In genomic region chr7:127437724-127438123, GRCm38 (mm10) we compare ENCODE assay signal across 11 mouse cellular contexts. TPM values are rescaled to one million over a fixed set of nuclear protein-coding genes. Genes with fewer than 3 reads are reported as not detected.
DNase-seq lines count a peak whose midpoint lies in the region; ATAC-seq and TF ChIP-seq lines count a peak whose summit lies in the region.
"Had no signal": no experiment of that assay in that cellular context is flagged by ENCODE, and none has a peak within 500 bp of the region (broad histone marks: within the 10 kb centered on the region; RNA-seq: fewer than 3 reads in every experiment).

No protein-coding gene starts in this region.

- H3K27me3 ChIP-seq in forebrain, postnatal 0 days (ENCODE audit: insufficient read depth, low read length), result no peaks in the 10 kb centered on the region
- no peaks in the 10 kb centered on the region for H3K27me3 ChIP-seq in forebrain, embryonic 15.5 days
- H3K27me3 ChIP-seq in lung, embryonic 14.5 days (ENCODE audit: insufficient read depth, low read length), result no peaks in the 10 kb centered on the region
- no peaks in the 10 kb centered on the region for H3K27me3 ChIP-seq in limb, embryonic 10.5 days (ENCODE audit: low read depth, poor library complexity, severe bottlenecking)

- 87% methylated on average over 3 of the region's 3 CpGs for WGBS in forebrain, postnatal 0 days
- WGBS in forebrain, embryonic 15.5 days, result 86% methylated on average over 3 of the region's 3 CpGs
- WGBS in lung, embryonic 14.5 days, result 90% methylated on average over 3 of the region's 3 CpGs
- 84% methylated on average over 3 of the region's 3 CpGs for WGBS in limb, embryonic 10.5 days

- H3K27ac ChIP-seq in forebrain, postnatal 0 days (ENCODE audit: low read depth, low read length), result no peak overlapping the region
- H3K27ac ChIP-seq in forebrain, embryonic 15.5 days (replicated peaks), result no peak overlapping the region
- no peak overlapping the region for H3K27ac ChIP-seq in lung, embryonic 14.5 days (ENCODE audit: low read depth)
- H3K27ac ChIP-seq in limb, embryonic 10.5 days, result no peak overlapping the region

- no peaks in the 10 kb centered on the region for H3K4me1 ChIP-seq in forebrain, postnatal 0 days (ENCODE audit: insufficient read depth)
- no peaks in the 10 kb centered on the region for H3K4me1 ChIP-seq in forebrain, embryonic 15.5 days
- H3K4me1 ChIP-seq in lung, embryonic 14.5 days (ENCODE audit: insufficient read depth), result no peaks in the 10 kb centered on the region
- H3K4me1 ChIP-seq in limb, embryonic 10.5 days, result no peaks in the 10 kb centered on the region

- H3K4me2 ChIP-seq in forebrain, postnatal 0 days (ENCODE audit: low read depth), result no peak overlapping the region
- no peak overlapping the region for H3K4me2 ChIP-seq in forebrain, embryonic 15.5 days (replicated peaks)
- no peak overlapping the region for H3K4me2 ChIP-seq in lung, embryonic 14.5 days

- H3K9ac ChIP-seq in forebrain, postnatal 0 days, result no peak overlapping the region
- H3K9ac ChIP-seq in forebrain, embryonic 15.5 days (replicated peaks), result no peak overlapping the region
- H3K9ac ChIP-seq in lung, embryonic 14.5 days, result no peak overlapping the region

- H3K4me3 ChIP-seq in forebrain, postnatal 0 days (ENCODE audit: low read depth, low read length), result no peak overlapping the region
- no peak overlapping the region for H3K4me3 ChIP-seq in forebrain, embryonic 15.5 days
- no peak overlapping the region for H3K4me3 ChIP-seq in lung, embryonic 14.5 days (ENCODE audit: low read depth, low read length)
- H3K4me3 ChIP-seq in limb, embryonic 10.5 days, result no peak overlapping the region

- no peaks in the 10 kb centered on the region for H3K9me3 ChIP-seq in forebrain, postnatal 0 days (ENCODE audit: low read length)
- no peaks in the 10 kb centered on the region for H3K9me3 ChIP-seq in forebrain, embryonic 15.5 days
- H3K9me3 ChIP-seq in lung, embryonic 14.5 days (ENCODE audit: low read depth, low read length), result peaks cover 6% of the 10 kb centered on the region; the same call in 1 of the 2 replicates
- H3K9me3 ChIP-seq in limb, embryonic 10.5 days (replicated peaks), result no peaks in the 10 kb centered on the region; the same call in none of the 2 replicates

- peaks cover 6% of the 10 kb centered on the region for H3K36me3 ChIP-seq in forebrain, postnatal 0 days (ENCODE audit: insufficient read depth)
- peaks cover 9% of the 10 kb centered on the region; the same call in 1 of the 2 replicates for H3K36me3 ChIP-seq in forebrain, embryonic 15.5 days
- peaks cover 8% of the 10 kb centered on the region; the same call in 1 of the 2 replicates for H3K36me3 ChIP-seq in lung, embryonic 14.5 days (ENCODE audit: insufficient read depth)
- peaks cover 15% of the 10 kb centered on the region for H3K36me3 ChIP-seq in limb, embryonic 10.5 days

- peak; percentile 50 for TF ChIP-seq CTCF in forebrain, postnatal 0 days (IDR thresholded peaks at IDR 0.05; ENCODE audit: low read depth)
- TF ChIP-seq CTCF in lung, embryonic 14.5 days (IDR thresholded peaks at IDR 0.05; ENCODE audit: low read depth), result peak; percentile 51

- DNase-seq in forebrain, postnatal 0 days, result no peak
- DNase-seq in lung, embryonic 14.5 days, result peak; percentile 23
- no peak for DNase-seq in lung, postnatal 14 days
- peak; percentile 38 for DNase-seq in limb, embryonic 10.5 days (ENCODE audit: low spot score)
- DNase-seq in thymus, postnatal 14 days, result peak; percentile 40
- DNase-seq in right cerebral cortex, adult 18-20 months, result no peak
- DNase-seq in urinary bladder, postnatal 25 days (ENCODE audit: low spot score), result no peak
- DNase-seq: cerebellum, adult 8-10 months; left cerebral cortex, postnatal 4 days; midbrain, embryonic 14.5 days had no signal

- ATAC-seq in forebrain, postnatal 0 days, result no peak
- ATAC-seq in forebrain, embryonic 15.5 days (replicated peaks), result no peak
- no peak for ATAC-seq in lung, embryonic 14.5 days (ENCODE audit: insufficient read depth)

RNA-seq across cellular contexts. Expression of gene Zfp689, which starts 11.2 kb away (rescaled TPM):
- 10.0 and 11.5 TPM in 2 replicates for total RNA-seq in forebrain, postnatal 0 days (2014; rRNA removed)
- 6.7 and 9.0 TPM in 2 replicates for polyA plus RNA-seq in forebrain, postnatal 0 days (2015; fragmentation: Nextera tagmentation; extraction: Ambion mirVana)
- 16.2 and 17.1 TPM in 2 replicates for polyA plus RNA-seq in forebrain, embryonic 15.5 days (2015; fragmentation: Nextera tagmentation; extraction: Ambion mirVana)
- polyA plus RNA-seq in lung, embryonic 14.5 days (2014; fragmentation: Nextera tagmentation; extraction: Ambion mirVana), result 9.6 and 9.8 TPM in 2 replicates
- 14.2 and 14.5 TPM in 2 replicates for polyA plus RNA-seq in limb, embryonic 10.5 days (2016; fragmentation: Nextera tagmentation; extraction: Ambion mirVana)

RNA-seq across cellular contexts. Expression of gene Zfp688, which starts 15.9 kb away (rescaled TPM):
- total RNA-seq in forebrain, postnatal 0 days (2014; rRNA removed), result 18.3 and 20.8 TPM in 2 replicates
- 32.0 and 34.0 TPM in 2 replicates for polyA plus RNA-seq in forebrain, postnatal 0 days (2015; fragmentation: Nextera tagmentation; extraction: Ambion mirVana)
- polyA plus RNA-seq in forebrain, embryonic 15.5 days (2015; fragmentation: Nextera tagmentation; extraction: Ambion mirVana), result 27.8 and 29.5 TPM in 2 replicates
- 21.6 and 22.6 TPM in 2 replicates for polyA plus RNA-seq in lung, embryonic 14.5 days (2014; fragmentation: Nextera tagmentation; extraction: Ambion mirVana)
- polyA plus RNA-seq in limb, embryonic 10.5 days (2016; fragmentation: Nextera tagmentation; extraction: Ambion mirVana), result 29.5 and 37.0 TPM in 2 replicates

RNA-seq across cellular contexts. Expression of gene Prr14, which starts 21.7 kb away (rescaled TPM):
- total RNA-seq in forebrain, postnatal 0 days (2014; rRNA removed), result 29.0 and 36.1 TPM in 2 replicates
- polyA plus RNA-seq in forebrain, postnatal 0 days (2015; fragmentation: Nextera tagmentation; extraction: Ambion mirVana), result 27.4 and 27.9 TPM in 2 replicates
- 48.5 and 50.9 TPM in 2 replicates for polyA plus RNA-seq in forebrain, embryonic 15.5 days (2015; fragmentation: Nextera tagmentation; extraction: Ambion mirVana)
- polyA plus RNA-seq in lung, embryonic 14.5 days (2014; fragmentation: Nextera tagmentation; extraction: Ambion mirVana), result 44.3 TPM in 2 replicates
- 41.0 and 46.9 TPM in 2 replicates for polyA plus RNA-seq in limb, embryonic 10.5 days (2016; fragmentation: Nextera tagmentation; extraction: Ambion mirVana)

RNA-seq across cellular contexts. Expression of gene Zfp764, which starts 31.1 kb away (rescaled TPM):
- total RNA-seq in forebrain, postnatal 0 days (2014; rRNA removed), result 5.9 and 7.2 TPM in 2 replicates
- polyA plus RNA-seq in forebrain, postnatal 0 days (2015; fragmentation: Nextera tagmentation; extraction: Ambion mirVana), result 1.7 and 3.2 TPM in 2 replicates
- 4.6 and 6.1 TPM in 2 replicates for polyA plus RNA-seq in forebrain, embryonic 15.5 days (2015; fragmentation: Nextera tagmentation; extraction: Ambion mirVana)
- 9.3 and 10.4 TPM in 2 replicates for polyA plus RNA-seq in lung, embryonic 14.5 days (2014; fragmentation: Nextera tagmentation; extraction: Ambion mirVana)
- 6.2 and 7.9 TPM in 2 replicates for polyA plus RNA-seq in limb, embryonic 10.5 days (2016; fragmentation: Nextera tagmentation; extraction: Ambion mirVana)

RNA-seq across cellular contexts. Expression of gene Fbrs, which starts 41.3 kb away (rescaled TPM):
- total RNA-seq in forebrain, postnatal 0 days (2014; rRNA removed), result 23.7 and 31.9 TPM in 2 replicates
- polyA plus RNA-seq in forebrain, postnatal 0 days (2015; fragmentation: Nextera tagmentation; extraction: Ambion mirVana), result 6.6 and 10.6 TPM in 2 replicates
- 12.7 and 13.2 TPM in 2 replicates for polyA plus RNA-seq in forebrain, embryonic 15.5 days (2015; fragmentation: Nextera tagmentation; extraction: Ambion mirVana)
- polyA plus RNA-seq in lung, embryonic 14.5 days (2014; fragmentation: Nextera tagmentation; extraction: Ambion mirVana), result 12.8 and 16.1 TPM in 2 replicates
- polyA plus RNA-seq in limb, embryonic 10.5 days (2016; fragmentation: Nextera tagmentation; extraction: Ambion mirVana), result 11.4 and 12.5 TPM in 2 replicates

Comparison
In these comparisons a context has a peak if more than half of its experiments do, and no peak if none do; other contexts are left out.
1. DNase-seq: peak in lung, embryonic 14.5 days (single experiment), limb, embryonic 10.5 days (single experiment) and thymus, postnatal 14 days (single experiment); none in forebrain, postnatal 0 days (single experiment), lung, postnatal 14 days (single experiment), right cerebral cortex, adult 18-20 months (single experiment) and urinary bladder, postnatal 25 days (single experiment).